Mouse (Mus musculus) heart, embryonic 12.5 days (tissue): ENCODE data around the gene Pigw. TPM values are rescaled to one million over a fixed set of nuclear protein-coding genes. Genes with fewer than 3 reads are reported as not detected.

ENCODE experiments used
- ATAC-seq: fragments of 200-750 bp; cut with Nextera tagmentation; 2 replicates; pipeline ENCODE4 v1.8.0; 2017; ENCODE audit warnings: moderate TSS enrichment, moderate library complexity; ENCODE audit not compliant: insufficient number of reproducible peaks, low FRiP score
- H3K27ac ChIP-seq: fragments of 300-500 bp; sonication (generic); 2 replicates; pipeline ENCODE4 v1.5.1; 2016; ENCODE audit warnings: mild to moderate bottlenecking, moderate library complexity; ENCODE audit not compliant: poor library complexity, severe bottlenecking
- H3K27me3 ChIP-seq: fragments of 300-500 bp; sonication (generic); replicated peaks from 2 replicates; pipeline ENCODE4 v1.6.1; 2016; ENCODE audit warnings: mild to moderate bottlenecking, moderate library complexity
- H3K36me3 ChIP-seq: fragments of 300-500 bp; sonication (generic); 2 replicates; pipeline ENCODE4 v1.6.1; 2016; ENCODE audit warnings: mild to moderate bottlenecking, moderate library complexity
- H3K4me1 ChIP-seq: fragments of 300-500 bp; sonication (generic); replicated peaks from 2 replicates; pipeline ENCODE4 v1.6.1; 2016; ENCODE audit warnings: mild to moderate bottlenecking
- H3K4me2 ChIP-seq: fragments of 300-500 bp; sonication (generic); 2 replicates; pipeline ENCODE4 v1.6.1; 2016; ENCODE audit warnings: mild to moderate bottlenecking, moderate library complexity
- H3K4me3 ChIP-seq: fragments of 300-500 bp; sonication (generic); 2 replicates; pipeline ENCODE4 v1.5.1; 2016; ENCODE audit warnings: mild to moderate bottlenecking
- H3K9ac ChIP-seq: fragments of 300-500 bp; sonication (generic); 2 replicates; pipeline ENCODE4 v1.6.1; 2016; ENCODE audit warnings: mild to moderate bottlenecking, moderate library complexity
- H3K9me3 ChIP-seq: fragments of 300-500 bp; sonication (generic); replicated peaks from 2 replicates; pipeline ENCODE4 v1.6.1; 2016; ENCODE audit warnings: mild to moderate bottlenecking, moderate library complexity
- WGBS: fragments of 180-500 bp; shearing (Covaris S2); methylation state at CpG from one replicate; pipeline ENCODE4 v1.1.7; 2016; 5-methylcytosine and 5-hydroxymethylcytosine counted together
- polyA plus RNA-seq: library from polyadenylated mRNA; unstranded; fragments of >200 nt; fragmentation: Nextera tagmentation; extraction: Ambion mirVana; gene quantifications from 2 replicates; pipeline ENCODE4 v1.2.1, GENCODE M21; 2016

Pigw gene
- 2.9 and 3.4 TPM in 2 replicates for polyA plus RNA-seq

GRCm38 (mm10) chr11:84879772-84880464, at the start of gene Pigw, which contains the start of gene Myo19:
TSS of gene Pigw (minus strand) at chr11:84880285.
TSS of gene Myo19 (plus strand) at chr11:84880148.
- H3K27me3 ChIP-seq: no peaks in the 10 kb centered on the region
- peak; percentile 97 for ATAC-seq
- peak within 1 kb of the TSS; percentile 94 for H3K4me2 ChIP-seq
- H3K9ac ChIP-seq: peak within 1 kb of the TSS; percentile 84
- WGBS: under 1% methylated on average over 78 of the region's 81 CpGs
- peaks cover 16% of the 10 kb centered on the region for H3K4me1 ChIP-seq
- peaks cover 38% of the 10 kb centered on the region for H3K36me3 ChIP-seq
- peak within 1 kb of the TSS; percentile 82 for H3K4me3 ChIP-seq
- H3K27ac ChIP-seq: peak within 1 kb of the TSS; percentile 87
- no peaks in the 10 kb centered on the region for H3K9me3 ChIP-seq

- WGBS: 79% methylated on average over 8 of the region's 8 CpGs
- no peak overlapping the region for H3K4me2 ChIP-seq
- H3K27ac ChIP-seq: no peak overlapping the region
- no peaks in the 10 kb centered on the region for H3K9me3 ChIP-seq
- H3K4me1 ChIP-seq: 0 out of 2 replicates have a peak, but pooled peaks cover 5% of the 10 kb centered on the region
- H3K27me3 ChIP-seq: no peaks in the 10 kb centered on the region
- H3K4me3 ChIP-seq: no peak overlapping the region
- ATAC-seq: no peak
- no peak overlapping the region for H3K9ac ChIP-seq
- no peaks in the 10 kb centered on the region for H3K36me3 ChIP-seq
Observed at GRCm38 (mm10) chr11:84920981-84921380, 40.9 kb upstream of the Pigw start.

- Histone ChIP-seq H3K27me3 (no peaks in the 10 kb centered on the region), H3K27ac (no peak overlapping the region), H3K9ac (no peak overlapping the region), H3K36me3 (no peaks in the 10 kb centered on the region), H3K9me3 (no peaks in the 10 kb centered on the region), H3K4me3 (no peak overlapping the region), H3K4me2 (no peak overlapping the region), H3K4me1 (peaks cover 10% of the 10 kb centered on the region; the same call in 1 of the 2 replicates)
- 51% methylated on average over 7 of the region's 7 CpGs for WGBS
- ATAC-seq: no peak
Observed at GRCm38 (mm10) chr11:84919951-84920350, 39.9 kb upstream of the Pigw start.

- Histone ChIP-seq H3K4me2 (no peak overlapping the region), H3K9ac (no peak overlapping the region), H3K9me3 (no peaks in the 10 kb centered on the region), H3K36me3 (no peaks in the 10 kb centered on the region), H3K27ac (no peak overlapping the region), H3K4me1 (peaks cover 10% of the 10 kb centered on the region; the same call in 1 of the 2 replicates), H3K27me3 (no peaks in the 10 kb centered on the region), H3K4me3 (no peak overlapping the region)
- ATAC-seq: no peak
- 41% methylated on average over 3 of the region's 3 CpGs for WGBS
Observed at GRCm38 (mm10) chr11:84919276-84919675, 39.2 kb upstream of the Pigw start.

GRCm38 (mm10) chr11:84918425-84918824, 38.3 kb upstream of the Pigw start:
- peaks cover 8% of the 10 kb centered on the region for H3K36me3 ChIP-seq
- H3K9ac ChIP-seq: no peak overlapping the region
- peak; percentile 70; the same call in 1 of the 2 replicates for ATAC-seq
- no peaks in the 10 kb centered on the region for H3K27me3 ChIP-seq
- 8% methylated on average over 16 of the region's 16 CpGs for whole genome bisulfite sequencing
- H3K27ac ChIP-seq: no peak overlapping the region
- H3K4me1 ChIP-seq: peaks cover 10% of the 10 kb centered on the region; the same call in 1 of the 2 replicates
- no peaks in the 10 kb centered on the region for H3K9me3 ChIP-seq
- 0 out of 2 replicates have a peak overlapping the region, but pooled peaks have one; percentile 2 for H3K4me3 ChIP-seq
- H3K4me2 ChIP-seq: peak overlapping the region; percentile 46

GRCm38 (mm10) chr11:84916703-84917300, 36.7 kb upstream of the Pigw start:
- peak overlapping the region; percentile 81 for H3K4me2 ChIP-seq
- WGBS: 50% methylated on average over 7 of the region's 7 CpGs
- peaks cover 10% of the 10 kb centered on the region; the same call in 1 of the 2 replicates for H3K4me1 ChIP-seq
- no peak for ATAC-seq
- H3K4me3 ChIP-seq: peak overlapping the region; percentile 87
- H3K9me3 ChIP-seq: no peaks in the 10 kb centered on the region
- H3K27ac ChIP-seq: no peak overlapping the region
- peak overlapping the region; percentile 82; the same call in 1 of the 2 replicates for H3K9ac ChIP-seq
- peaks cover 22% of the 10 kb centered on the region for H3K36me3 ChIP-seq
- no peaks in the 10 kb centered on the region for H3K27me3 ChIP-seq

GRCm38 (mm10) chr11:84916053-84916702, 36.1 kb upstream of the Pigw start, which contains the start of gene Znhit3:
TSS of gene Znhit3 (minus strand) at chr11:84916366.
- no peak within 1 kb of the TSS for H3K27ac ChIP-seq
- H3K9ac ChIP-seq: peak within 1 kb of the TSS; percentile 82
- H3K4me3 ChIP-seq: peak within 1 kb of the TSS; percentile 87
- no peaks in the 10 kb centered on the region for H3K27me3 ChIP-seq
- H3K36me3 ChIP-seq: peaks cover 29% of the 10 kb centered on the region
- H3K4me2 ChIP-seq: peak within 1 kb of the TSS; percentile 81
- H3K4me1 ChIP-seq: peaks cover 10% of the 10 kb centered on the region; the same call in 1 of the 2 replicates
- ATAC-seq: peak; percentile 71
- no peaks in the 10 kb centered on the region for H3K9me3 ChIP-seq
- 4% methylated on average over 34 of the region's 34 CpGs for WGBS

GRCm38 (mm10) chr11:84914673-84915072, 34.6 kb upstream of the Pigw start:
- 79% methylated on average over 5 of the region's 5 CpGs for WGBS
- ATAC-seq: no peak
- Histone ChIP-seq H3K9ac (no peak overlapping the region), H3K4me1 (peaks cover 10% of the 10 kb centered on the region; the same call in 1 of the 2 replicates), H3K4me2 (no peak overlapping the region), H3K4me3 (no peak overlapping the region), H3K27me3 (no peaks in the 10 kb centered on the region), H3K27ac (no peak overlapping the region), H3K9me3 (no peaks in the 10 kb centered on the region), H3K36me3 (peaks cover 41% of the 10 kb centered on the region)

- Histone ChIP-seq H3K4me1 (peaks cover 4% of the 10 kb centered on the region; the same call in 1 of the 2 replicates), H3K27ac (no peak overlapping the region), H3K9ac (no peak overlapping the region), H3K36me3 (peaks cover 84% of the 10 kb centered on the region), H3K4me2 (no peak overlapping the region), H3K4me3 (no peak overlapping the region), H3K9me3 (no peaks in the 10 kb centered on the region), H3K27me3 (no peaks in the 10 kb centered on the region)
- 86% methylated on average over 4 of the region's 4 CpGs for WGBS
- no peak for ATAC-seq
Observed at GRCm38 (mm10) chr11:84910411-84910810, 30.3 kb upstream of the Pigw start.

GRCm38 (mm10) chr11:84908480-84908879, 28.4 kb upstream of the Pigw start:
- peaks cover 95% of the 10 kb centered on the region for H3K36me3 ChIP-seq
- no peak overlapping the region for H3K27ac ChIP-seq
- H3K4me2 ChIP-seq: no peak overlapping the region
- 95% methylated on average over 6 of the region's 6 CpGs for WGBS
- no peaks in the 10 kb centered on the region for H3K4me1 ChIP-seq
- H3K9me3 ChIP-seq: no peaks in the 10 kb centered on the region
- no peak for ATAC-seq
- no peak overlapping the region for H3K9ac ChIP-seq
- no peaks in the 10 kb centered on the region for H3K27me3 ChIP-seq
- no peak overlapping the region for H3K4me3 ChIP-seq

- WGBS: 83% methylated on average over 3 of the region's 3 CpGs
Observed at GRCm38 (mm10) chr11:84907081-84907480, 27.0 kb upstream of the Pigw start.

More at GRCm38 (mm10) chr11:84907081-84907480, 27.0 kb upstream of the Pigw start:
- H3K27ac ChIP-seq: no peak overlapping the region
- no peak overlapping the region for H3K9ac ChIP-seq
- ATAC-seq: no peak
- H3K27me3 ChIP-seq: no peaks in the 10 kb centered on the region
- no peak overlapping the region for H3K4me2 ChIP-seq
- no peak overlapping the region for H3K4me3 ChIP-seq
- H3K4me1 ChIP-seq: no peaks in the 10 kb centered on the region
- H3K36me3 ChIP-seq: peaks cover 97% of the 10 kb centered on the region
- no peaks in the 10 kb centered on the region for H3K9me3 ChIP-seq
